Mouse (Mus musculus) embryonic facial prominence, embryonic 14.5 days (tissue): ENCODE data around the gene Gmfg. TPM values are rescaled to one million over a fixed set of nuclear protein-coding genes. Genes with fewer than 3 reads are reported as not detected.
A peak's percentile ranks its signal among the peaks of the same experiment; 100 is the strongest.

ENCODE experiments used
- ATAC-seq: fragments of 200-750 bp; cut with Nextera tagmentation; 2 replicates; pipeline ENCODE4 v1.8.0; 2017; ENCODE audit warnings: low read depth, moderate number of reproducible peaks, moderate TSS enrichment
- DNase-seq: peaks from one replicate; pipeline ENCODE4 v3.0.0-alpha.2; 2015; ENCODE audit warnings: low spot score
- H3K27ac ChIP-seq: fragments of 300-500 bp; sonication (generic); replicated peaks from 2 replicates; pipeline ENCODE4 v1.5.1; 2014; ENCODE audit warnings: low read depth, mild to moderate bottlenecking, low read length, moderate library complexity
- H3K27me3 ChIP-seq: fragments of 300-500 bp; sonication (generic); replicated peaks from 2 replicates; pipeline ENCODE4 v1.6.1; 2014; ENCODE audit warnings: low read length; ENCODE audit not compliant: control insufficient read depth, insufficient read depth
- H3K36me3 ChIP-seq: fragments of 300-500 bp; sonication (generic); 2 replicates; pipeline ENCODE4 v1.6.1; 2014; ENCODE audit warnings: low read length, mixed read lengths; ENCODE audit not compliant: control insufficient read depth, insufficient read depth
- H3K4me1 ChIP-seq: fragments of 300-500 bp; sonication (generic); 2 replicates; pipeline ENCODE4 v1.6.1; 2014; ENCODE audit warnings: antibody characterized with exemption, low read length; ENCODE audit not compliant: control insufficient read depth, insufficient read depth
- H3K4me2 ChIP-seq: fragments of 300-500 bp; sonication (generic); 2 replicates; pipeline ENCODE4 v1.6.1; 2014; ENCODE audit warnings: low read depth, mild to moderate bottlenecking, low read length, moderate library complexity, mixed read lengths
- H3K4me3 ChIP-seq: fragments of 300-500 bp; sonication (generic); 2 replicates; pipeline ENCODE4 v1.5.1; 2014; ENCODE audit warnings: low read depth, mild to moderate bottlenecking, low read length
- H3K9ac ChIP-seq: fragments of 300-500 bp; sonication (generic); 2 replicates; pipeline ENCODE4 v1.6.1; 2014; ENCODE audit warnings: low read depth, mild to moderate bottlenecking, low read length, moderate library complexity, mixed read lengths
- H3K9me3 ChIP-seq: fragments of 300-500 bp; sonication (generic); 2 replicates; pipeline ENCODE4 v1.6.1; 2016; ENCODE audit warnings: low read length; ENCODE audit not compliant: control insufficient read depth
- WGBS: fragments of 180-500 bp; shearing (Covaris S2); extraction: QIAGEN DNeasy Blood & Tissue Kit; methylation state at CpG from one replicate; pipeline ENCODE4 v1.1.7; 2014; 5-methylcytosine and 5-hydroxymethylcytosine counted together
- polyA plus RNA-seq: library from polyadenylated mRNA; unstranded; fragments of >200 nt; fragmentation: Nextera tagmentation; extraction: Ambion mirVana; gene quantifications from 2 replicates; pipeline ENCODE4 v1.2.1, GENCODE M21; 2014

Gmfg gene
- 14.7 and 20.4 TPM in 2 replicates for polyA plus RNA-seq

- H3K9ac ChIP-seq = peak within 1 kb of the TSS; percentile 63
- peak within 1 kb of the TSS; percentile 70 for H3K4me2 ChIP-seq
- no peak within 1 kb of the TSS; the same call in 1 of the 2 replicates for H3K27ac ChIP-seq
- DNase-seq (peak; percentile 93), ATAC-seq (peak; percentile 34)
- no peaks in the 10 kb centered on the region for H3K27me3 ChIP-seq
- H3K4me3 ChIP-seq = peak within 1 kb of the TSS; percentile 79
- H3K36me3 ChIP-seq = peaks cover 9% of the 10 kb centered on the region
- no peaks in the 10 kb centered on the region for H3K9me3 ChIP-seq
- H3K4me1 ChIP-seq = peaks cover 13% of the 10 kb centered on the region
- 2% methylated on average over 16 of the region's 16 CpGs for WGBS
Observed at GRCm38 (mm10) chr7:28436932-28437570, at the start of gene Gmfg. Gmfg (plus strand) TSS chr7:28437447.

- H3K4me2 ChIP-seq = no peak overlapping the region
- H3K4me1 ChIP-seq = peaks cover 8% of the 10 kb centered on the region
- no peaks in the 10 kb centered on the region for H3K27me3 ChIP-seq
- DNase-seq = no peak
- no peak for ATAC-seq
- no peak overlapping the region for H3K4me3 ChIP-seq
- peaks cover 51% of the 10 kb centered on the region for H3K36me3 ChIP-seq
- H3K9ac ChIP-seq = no peak overlapping the region
- 91% methylated on average over 3 of the region's 3 CpGs for WGBS
- H3K9me3 ChIP-seq = no peaks in the 10 kb centered on the region
- no peak overlapping the region for H3K27ac ChIP-seq
Observed at GRCm38 (mm10) chr7:28390331-28390730, 46.9 kb upstream of the Gmfg start.

DNA sequence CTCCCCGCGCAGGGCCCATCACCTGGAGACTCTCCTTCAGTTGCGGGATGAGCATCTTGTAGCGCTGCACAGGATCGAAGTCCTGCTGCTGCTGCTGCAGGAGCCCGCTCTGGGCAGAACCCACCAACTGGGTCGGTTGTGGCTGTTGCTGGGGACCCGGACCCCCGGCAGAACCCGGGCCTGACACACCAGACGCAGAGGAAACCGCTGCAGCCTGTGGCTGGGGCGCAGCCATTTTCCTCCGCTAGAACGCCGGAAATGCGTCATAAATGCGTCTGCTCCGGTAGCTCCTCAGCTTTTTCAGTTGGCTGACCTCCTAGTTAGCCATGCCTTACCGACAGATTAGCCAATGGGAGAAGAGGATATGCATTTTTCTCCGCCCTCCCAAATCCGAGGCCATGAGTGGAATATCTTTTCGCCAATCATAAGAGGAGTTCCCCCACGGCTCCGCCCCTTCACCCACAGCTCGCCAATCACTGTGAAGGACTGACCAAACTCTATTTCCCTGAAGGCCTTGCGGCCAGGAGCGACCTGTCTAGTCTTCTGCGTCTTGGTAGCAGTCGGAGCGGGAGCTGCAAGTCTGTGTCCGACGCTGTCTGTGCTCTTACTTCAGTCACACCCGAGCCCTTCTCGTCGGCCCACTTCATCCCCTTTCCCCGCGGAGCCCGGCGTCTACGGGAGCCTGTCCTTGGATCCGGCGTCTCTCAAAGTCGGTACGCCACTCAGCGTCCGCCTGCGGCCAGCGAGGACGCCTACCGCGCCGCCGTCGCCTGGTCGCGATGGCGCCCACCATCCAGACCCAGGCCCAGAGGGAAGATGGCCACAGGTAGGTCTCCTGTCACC is 44.6 kb upstream of the Gmfg start, which contains the start of the genes Med29 and Paf1:
TSS of gene Med29 (minus strand) at position 280 of the 843 bp plus-strand sequence.
TSS of gene Paf1 (plus strand) at position 523 of the 843 bp plus-strand sequence.
- DNase-seq = peak; percentile 100

DNA sequence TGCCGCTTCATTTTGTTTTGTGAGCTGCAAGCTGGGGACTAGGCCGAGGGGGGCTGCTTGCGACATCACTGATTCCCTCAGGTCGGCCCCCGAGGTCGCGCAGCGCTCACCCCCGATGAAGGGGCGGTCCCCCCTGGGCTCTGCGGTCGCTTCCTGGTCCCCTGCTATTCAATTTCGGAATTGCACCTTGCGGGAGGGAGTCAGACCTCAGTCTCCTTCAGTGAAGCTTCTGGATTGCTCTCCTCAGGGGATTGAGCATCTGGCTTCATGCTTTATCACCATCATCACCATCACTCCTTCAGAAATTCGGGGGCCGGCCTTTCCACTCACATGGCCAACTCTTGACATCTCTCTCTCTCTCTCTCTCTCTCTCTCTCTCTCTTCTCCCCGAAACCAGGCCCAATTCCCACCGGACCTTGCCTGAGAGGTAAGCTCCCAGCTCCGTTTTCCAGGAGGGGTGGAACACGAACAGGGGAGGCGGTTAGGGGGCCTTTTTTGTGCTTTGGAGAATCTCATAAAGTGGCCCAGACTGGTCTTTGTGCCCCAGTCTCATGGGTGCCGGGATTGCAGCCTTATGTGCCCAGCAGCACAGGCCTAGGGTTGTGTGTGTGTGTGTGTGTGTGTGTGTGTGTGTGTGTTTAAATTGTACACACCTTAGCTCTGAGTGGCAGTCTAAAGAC is 43.8 kb upstream of the Gmfg start:
- DNase-seq = no peak
- ATAC-seq = no peak

More for the DNA sequence above, 44.6 kb upstream of the Gmfg start, which contains the start of the genes Med29 and Paf1:
- Histone ChIP-seq H3K4me2 (peak within 1 kb of the TSS; percentile 92), H3K4me1 (peaks cover 8% of the 10 kb centered on the region), H3K36me3 (peaks cover 58% of the 10 kb centered on the region), H3K9ac (peak within 1 kb of the TSS; percentile 88), H3K27me3 (no peaks in the 10 kb centered on the region), H3K27ac (peak within 1 kb of the TSS; percentile 84), H3K4me3 (peak within 1 kb of the TSS; percentile 94), H3K9me3 (no peaks in the 10 kb centered on the region)
- peak; percentile 97 for ATAC-seq
- WGBS = under 1% methylated on average over 53 of the region's 58 CpGs

DNA sequence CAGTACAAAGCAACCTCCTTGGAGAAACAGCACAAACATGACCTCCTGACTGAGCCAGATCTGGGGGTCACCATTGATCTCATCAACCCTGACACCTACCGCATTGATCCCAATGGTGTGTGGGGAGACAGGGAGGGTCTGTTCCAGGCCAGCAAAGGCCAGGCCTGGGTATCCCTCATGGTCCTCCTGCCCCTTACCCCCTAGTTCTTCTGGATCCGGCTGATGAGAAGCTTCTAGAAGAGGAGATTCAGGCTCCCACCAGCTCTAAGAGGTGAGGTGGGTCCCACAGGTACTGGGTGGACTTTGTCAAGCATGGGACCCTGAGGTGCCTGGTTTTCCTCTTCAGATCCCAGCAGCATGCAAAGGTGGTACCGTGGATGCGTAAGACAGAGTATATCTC is 41.8 kb upstream of the Gmfg start:
- H3K4me3 ChIP-seq = no peak overlapping the region
- no peak overlapping the region for H3K4me2 ChIP-seq
- WGBS = 93% methylated on average over 4 of the region's 4 CpGs
- DNase-seq = no peak
- ATAC-seq = no peak
- H3K36me3 ChIP-seq = peaks cover 58% of the 10 kb centered on the region
- no peak overlapping the region for H3K27ac ChIP-seq
- H3K9ac ChIP-seq = no peak overlapping the region
- peaks cover 8% of the 10 kb centered on the region for H3K4me1 ChIP-seq
- no peaks in the 10 kb centered on the region for H3K9me3 ChIP-seq
- no peaks in the 10 kb centered on the region for H3K27me3 ChIP-seq

More for the DNA sequence above, 43.8 kb upstream of the Gmfg start:
- no peaks in the 10 kb centered on the region for H3K27me3 ChIP-seq
- peak overlapping the region; percentile 94 for H3K4me3 ChIP-seq
- H3K4me2 ChIP-seq = peak overlapping the region; percentile 92
- peaks cover 58% of the 10 kb centered on the region for H3K36me3 ChIP-seq
- no peaks in the 10 kb centered on the region for H3K9me3 ChIP-seq
- peak overlapping the region; percentile 84 for H3K27ac ChIP-seq
- WGBS = 4% methylated on average over 21 of the region's 22 CpGs
- H3K4me1 ChIP-seq = peaks cover 8% of the 10 kb centered on the region
- peak overlapping the region; percentile 88 for H3K9ac ChIP-seq

GRCm38 (mm10) chr7:28398000-28398399 is 39.2 kb upstream of the Gmfg start:
- WGBS = 73% methylated on average over 3 of the region's 3 CpGs
- Histone ChIP-seq H3K9me3 (no peaks in the 10 kb centered on the region), H3K4me2 (no peak overlapping the region), H3K4me1 (0 out of 2 replicates have a peak, but pooled peaks cover 3% of the 10 kb centered on the region), H3K4me3 (no peak overlapping the region), H3K27me3 (no peaks in the 10 kb centered on the region), H3K36me3 (peaks cover 78% of the 10 kb centered on the region), H3K27ac (no peak overlapping the region), H3K9ac (no peak overlapping the region)
- peak; percentile 52 for DNase-seq
- no peak for ATAC-seq

DNA sequence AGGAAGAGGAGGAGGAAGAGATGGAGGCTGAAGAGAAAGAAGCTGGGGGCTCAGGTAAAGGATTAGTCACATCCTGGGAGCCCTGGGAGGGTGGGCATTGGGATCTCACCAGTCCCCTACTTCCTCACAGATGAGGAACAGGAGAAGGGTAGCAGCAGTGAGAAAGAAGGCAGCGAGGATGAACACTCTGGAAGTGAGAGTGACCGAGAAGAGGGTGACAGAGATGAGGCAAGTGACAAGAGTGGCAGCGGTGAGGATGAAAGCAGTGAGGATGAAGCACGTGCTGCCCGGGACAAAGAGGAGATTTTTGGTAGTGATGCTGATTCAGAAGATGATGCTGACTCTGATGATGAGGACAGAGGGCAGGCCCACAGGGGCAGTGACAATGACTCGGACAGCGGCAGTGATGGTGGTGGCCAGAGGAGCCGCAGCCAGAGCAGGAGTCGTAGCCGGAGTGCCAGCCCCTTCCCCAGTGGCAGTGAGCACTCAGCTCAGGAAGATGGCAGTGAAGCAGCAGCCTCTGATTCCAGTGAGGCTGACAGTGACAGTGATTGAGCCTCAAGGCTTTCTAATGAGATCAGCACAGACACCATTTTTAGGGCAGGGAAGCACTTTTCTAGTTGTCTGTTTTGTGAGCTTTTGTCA is 38.4 kb upstream of the Gmfg start:
- WGBS = 89% methylated on average over 10 of the region's 10 CpGs
- H3K9me3 ChIP-seq = no peaks in the 10 kb centered on the region
- no peak overlapping the region for H3K27ac ChIP-seq
- ATAC-seq (no peak), DNase-seq (no peak)
- H3K27me3 ChIP-seq = no peaks in the 10 kb centered on the region
- peaks cover 86% of the 10 kb centered on the region for H3K36me3 ChIP-seq
- H3K4me2 ChIP-seq = no peak overlapping the region
- H3K4me3 ChIP-seq = no peak overlapping the region
- H3K4me1 ChIP-seq = no peaks in the 10 kb centered on the region
- H3K9ac ChIP-seq = no peak overlapping the region

GRCm38 (mm10) chr7:28401030-28401429 is 36.2 kb upstream of the Gmfg start:
- no peaks in the 10 kb centered on the region for H3K9me3 ChIP-seq
- ATAC-seq = no peak

More at GRCm38 (mm10) chr7:28401030-28401429, 36.2 kb upstream of the Gmfg start:
- Histone ChIP-seq H3K27me3 (no peaks in the 10 kb centered on the region), H3K4me2 (no peak overlapping the region), H3K36me3 (peaks cover 98% of the 10 kb centered on the region), H3K27ac (no peak overlapping the region), H3K4me3 (no peak overlapping the region), H3K9ac (no peak overlapping the region), H3K4me1 (no peaks in the 10 kb centered on the region)
- 85% methylated on average over 1 of the region's 1 CpGs for WGBS
- no peak for DNase-seq
